Mouse (Mus musculus) natural killer cell, adult 2 months (primary cell): Measurements from ENCODE around the gene Gm10153.
"Not testable (repeated sequence)": the region's sequence is repeated elsewhere in the genome, so short reads cannot be mapped to it uniquely, and the experiment has no call there.

Experiments used
- DNase-seq, 2 experiments: peaks; one replicate each; pipeline ENCODE4 v3.0.0; 2022; ENCODE audit warnings: low spot score in 2 of 2

Gm10153 gene

DNA sequence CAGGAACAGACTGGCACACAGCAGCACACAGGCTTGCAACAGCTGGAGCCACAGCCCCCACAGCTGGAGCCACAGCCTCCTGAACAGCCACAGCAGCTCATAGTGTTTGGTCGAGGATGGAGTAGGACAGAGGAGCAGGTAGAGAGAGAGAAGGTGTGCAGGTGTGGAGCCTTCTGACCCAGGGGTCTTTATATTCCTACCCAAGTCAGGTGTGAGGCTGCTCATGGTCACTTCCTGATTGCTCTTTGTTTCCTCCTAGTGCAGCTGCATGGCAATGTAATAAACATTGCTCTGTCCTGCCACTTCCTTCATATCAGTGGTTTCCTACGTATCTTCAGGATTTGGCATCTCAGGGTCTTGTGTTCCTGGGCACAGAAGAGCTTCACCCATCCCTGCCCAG lies at the start of gene Gm10153:
Gm10153 (minus strand) TSS at position 101 of the 400 bp plus-strand sequence.
- no peak for DNase-seq

DNA sequence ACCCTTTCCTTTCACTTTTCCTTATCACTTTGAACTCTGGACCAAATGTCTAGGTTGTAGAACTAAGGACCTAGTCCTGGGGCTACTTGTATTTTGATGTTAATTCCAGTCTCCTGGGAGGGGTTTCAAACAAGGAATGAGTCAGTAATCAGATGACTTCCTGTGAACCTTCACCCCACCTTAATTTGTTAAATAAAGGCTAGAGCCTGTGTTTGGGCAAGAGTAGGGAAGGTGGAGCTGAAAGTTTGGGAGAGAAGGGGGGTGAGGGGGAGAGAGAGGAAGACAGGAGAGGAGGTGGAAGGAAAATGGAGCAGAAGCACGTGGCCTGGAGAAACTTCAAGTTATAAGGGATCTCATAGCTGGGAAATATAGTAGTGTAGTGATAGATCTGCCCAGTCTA lies 41.4 kb upstream of the Gm10153 start:
- no peak for DNase-seq

DNA sequence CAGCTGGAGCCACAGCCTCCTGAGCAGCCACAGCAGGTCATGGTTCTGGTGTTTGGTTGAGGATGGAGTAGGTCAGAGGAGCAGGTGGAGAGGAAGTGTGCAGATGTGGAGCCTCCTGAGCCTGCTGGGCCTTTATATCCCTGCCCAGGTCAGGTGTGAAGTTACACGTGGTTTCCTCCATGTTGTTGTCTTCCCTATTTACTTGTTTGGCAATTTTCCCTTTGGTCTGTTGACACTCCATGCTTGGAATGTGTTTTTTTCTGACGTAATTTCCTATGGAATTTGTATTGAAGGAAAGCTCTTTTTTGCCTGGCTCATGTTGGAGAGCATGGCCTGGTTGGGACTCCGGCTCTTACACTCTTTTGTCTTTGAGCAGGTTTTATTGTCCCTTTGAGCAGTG lies 39.7 kb upstream of the Gm10153 start, which contains the start of gene Krtap5-5:
Krtap5-5 (minus strand) TSS at position 101 of the 400 bp plus-strand sequence.
- DNase-seq = not testable (repeated sequence)

DNA sequence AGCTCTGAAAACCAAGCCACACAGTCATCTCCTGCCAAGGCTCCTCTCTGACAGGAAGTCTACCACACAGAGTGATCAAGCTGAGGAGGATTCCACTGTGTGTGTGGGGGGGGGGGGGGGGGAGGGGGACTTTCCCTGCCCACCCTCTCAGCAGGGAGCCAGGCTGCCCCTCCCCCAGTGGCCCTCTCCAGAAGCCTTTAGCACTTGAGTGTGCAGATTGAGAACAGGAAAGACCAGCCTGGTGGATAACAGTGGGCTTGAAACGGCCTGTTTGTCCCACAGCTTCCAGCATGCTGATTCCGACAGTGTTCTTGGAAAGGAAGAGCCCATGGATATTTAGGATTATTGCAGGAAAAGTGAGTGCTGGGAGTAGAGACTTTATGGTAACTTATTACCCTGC lies 34.3 kb upstream of the Gm10153 start:
- no peak for DNase-seq

DNA sequence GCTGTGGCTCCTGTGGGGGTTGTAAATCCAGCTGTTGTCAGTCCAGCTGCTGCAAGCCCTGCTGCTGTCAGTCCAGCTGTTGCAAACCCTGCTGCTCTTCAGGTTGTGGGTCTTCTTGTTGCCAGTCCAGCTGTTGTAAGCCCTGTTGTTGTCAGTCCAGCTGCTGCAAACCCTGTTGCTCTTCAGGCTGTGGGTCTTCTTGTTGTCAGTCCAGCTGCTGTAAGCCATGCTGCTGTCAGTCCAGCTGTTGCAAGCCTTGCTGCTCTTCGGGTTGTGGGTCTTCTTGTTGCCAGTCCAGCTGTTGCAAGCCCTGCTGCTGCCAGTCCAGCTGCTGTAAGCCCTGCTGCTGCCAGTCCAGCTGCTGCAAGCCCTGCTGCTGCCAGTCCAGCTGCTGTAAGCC lies 21.9 kb upstream of the Gm10153 start:
- not testable (repeated sequence) for DNase-seq

DNA sequence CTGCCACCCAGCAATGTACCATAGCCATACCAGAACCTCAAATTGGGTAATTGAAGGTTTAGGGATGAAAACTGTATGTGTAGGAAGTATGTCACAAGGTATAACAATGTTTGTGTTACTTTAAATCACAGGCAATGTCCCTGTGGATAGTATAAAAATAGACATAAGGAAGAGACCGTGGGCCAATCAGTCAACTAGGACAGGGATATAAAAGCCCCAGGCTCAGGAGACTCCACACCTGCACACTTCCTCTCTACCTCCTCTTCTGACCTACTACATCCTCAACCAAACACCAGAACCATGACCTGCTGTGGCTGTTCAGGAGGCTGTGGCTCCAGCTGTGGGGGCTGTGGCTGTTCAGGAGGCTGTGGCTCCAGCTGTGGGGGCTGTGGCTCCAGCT lies 21.4 kb upstream of the Gm10153 start, which contains the start of gene Gm7579:
Gm7579 (plus strand) TSS at position 301 of the 400 bp plus-strand sequence.
- DNase-seq = no peak

DNA sequence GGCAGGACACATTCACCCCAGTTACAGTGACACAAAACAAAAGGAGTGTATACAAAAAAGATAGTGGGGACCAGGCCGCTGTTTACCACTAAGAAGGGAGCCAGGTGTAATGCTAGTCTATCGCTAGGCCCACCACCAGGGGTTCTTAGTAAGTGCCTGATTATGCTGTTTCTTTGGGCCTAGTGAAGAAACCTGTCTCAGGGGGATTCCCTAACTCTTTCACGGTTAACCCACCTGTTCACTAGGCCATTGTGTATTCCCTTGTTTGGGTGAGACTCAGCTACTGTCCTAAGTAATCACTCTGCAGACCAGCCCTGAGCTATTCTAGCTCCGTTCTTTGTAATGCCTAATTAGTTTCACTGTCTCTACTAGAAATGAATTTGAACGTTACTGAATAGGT lies 16.7 kb upstream of the Gm10153 start:
- not testable (repeated sequence) for DNase-seq

DNA sequence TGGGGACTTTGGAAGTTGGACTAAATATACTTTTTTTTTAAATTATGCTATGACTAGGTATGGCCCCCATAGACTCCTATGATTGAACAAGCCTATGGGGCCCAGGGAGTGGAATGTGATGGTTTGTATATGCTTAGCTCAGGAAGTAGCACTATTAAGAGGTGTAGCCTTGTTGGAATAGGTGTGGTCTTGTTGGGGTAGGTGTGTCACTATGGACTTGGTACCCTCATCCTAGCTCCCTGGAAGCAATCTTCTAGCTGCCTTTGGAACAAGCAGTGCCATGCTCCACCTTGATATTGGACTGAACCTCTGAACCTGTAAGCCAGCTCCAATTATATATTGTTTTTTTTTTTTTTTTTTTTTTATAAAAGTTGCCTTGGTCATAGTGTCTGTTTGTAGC lies 15.3 kb upstream of the Gm10153 start:
- no peak for DNase-seq

DNA sequence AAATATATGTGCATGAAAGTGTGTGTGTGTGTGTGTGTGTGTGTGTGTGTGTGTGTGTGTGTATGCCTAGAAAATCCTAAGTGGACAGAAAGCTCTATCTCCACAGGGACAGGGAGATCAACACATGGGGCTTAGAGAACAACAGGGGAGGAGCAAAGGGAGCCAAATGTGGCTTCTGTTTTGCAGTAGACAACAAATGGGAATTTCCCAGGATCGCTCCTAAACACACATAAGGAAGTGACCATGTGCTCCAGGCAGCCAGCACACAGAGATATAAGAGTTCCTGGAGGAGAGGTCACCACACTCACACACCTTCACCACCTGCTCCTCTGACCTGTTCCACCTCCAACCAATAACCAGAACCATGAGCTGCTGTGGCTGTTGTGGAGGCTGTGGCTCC lies 10.9 kb upstream of the Gm10153 start, which contains the start of gene Krtap5-3:
Krtap5-3 (plus strand) TSS at position 301 of the 400 bp plus-strand sequence.
- no peak for DNase-seq

DNA sequence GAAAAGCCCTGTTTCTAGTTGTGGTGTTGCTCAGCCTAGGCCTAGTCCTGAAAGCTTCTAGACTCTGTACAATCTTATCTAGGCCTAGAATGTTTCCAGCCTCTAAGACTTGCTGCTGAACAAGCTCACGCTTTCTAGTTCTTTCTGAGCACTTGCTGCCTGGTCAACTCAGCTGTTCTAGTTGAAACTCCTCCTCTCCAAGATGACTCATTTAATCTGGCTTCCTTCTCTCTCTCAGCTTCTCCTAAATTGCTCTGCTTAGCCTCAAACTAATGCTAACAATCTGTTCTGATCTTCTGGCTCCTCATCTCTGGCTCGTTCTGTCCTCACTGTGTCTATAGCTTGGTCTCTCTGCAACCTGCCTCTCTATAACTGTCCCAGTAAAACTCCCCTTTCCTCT lies 8.6 kb upstream of the Gm10153 start:
- no peak for DNase-seq

DNA sequence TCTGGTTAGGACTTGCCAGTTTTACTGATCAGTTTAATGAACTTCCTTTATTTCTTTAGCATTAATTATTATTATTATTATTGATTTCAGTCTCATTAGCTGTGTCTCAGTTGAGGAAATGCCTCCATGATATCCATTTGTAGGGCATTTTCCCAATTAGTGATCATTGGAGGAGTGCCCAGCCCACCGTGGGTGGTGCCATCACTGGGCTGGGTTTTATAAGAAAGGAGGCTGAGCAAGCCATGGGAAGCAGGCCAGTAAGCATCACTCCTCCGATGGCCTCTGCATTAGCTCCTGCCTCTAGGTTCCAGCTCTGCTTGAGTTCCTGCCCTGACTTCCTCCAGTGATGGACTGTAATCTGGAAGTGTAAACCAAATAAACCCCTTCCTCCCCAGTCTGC lies 2.0 kb downstream of the Gm10153 start:
- no peak for DNase-seq

DNA sequence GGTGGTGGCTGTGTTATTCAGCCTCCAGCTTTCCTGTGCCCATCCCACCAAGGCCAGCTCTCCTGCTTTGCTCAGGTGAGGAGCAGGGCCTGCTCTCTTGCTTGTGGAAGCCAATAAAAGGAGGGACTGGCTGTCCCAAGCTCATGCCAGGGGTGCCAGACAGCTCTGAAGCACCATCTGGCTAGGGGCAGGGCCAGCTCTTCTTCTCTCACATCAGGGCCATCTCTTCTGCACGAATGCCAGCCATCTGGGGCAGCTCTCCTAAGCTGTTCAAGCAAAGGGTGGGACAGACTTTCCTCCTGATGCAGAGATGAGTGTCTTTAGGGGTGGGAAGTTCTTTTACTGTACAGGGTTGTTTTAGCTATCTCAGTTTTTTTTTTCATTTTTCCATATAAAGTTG lies 9.2 kb downstream of the Gm10153 start:
- no peak for DNase-seq

DNA sequence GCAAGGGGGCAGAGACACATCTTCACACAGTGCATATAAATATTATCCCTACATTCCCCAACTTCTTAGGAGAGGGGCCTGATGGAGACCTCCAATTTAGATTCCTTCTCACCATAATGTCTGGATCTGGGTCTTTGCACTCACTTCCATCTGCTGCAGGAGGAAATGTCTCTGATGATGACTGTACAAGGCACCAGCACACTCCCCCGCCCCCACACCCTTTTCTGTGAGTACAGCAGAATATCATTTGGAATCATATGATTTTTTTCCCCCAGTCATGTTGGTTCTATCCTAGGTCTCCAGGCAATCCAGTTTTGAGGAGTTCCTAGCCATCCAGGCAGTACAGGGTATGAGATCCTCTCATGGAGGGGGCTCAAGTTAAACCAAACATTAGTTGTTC lies 11.5 kb downstream of the Gm10153 start:
- DNase-seq = no peak

DNA sequence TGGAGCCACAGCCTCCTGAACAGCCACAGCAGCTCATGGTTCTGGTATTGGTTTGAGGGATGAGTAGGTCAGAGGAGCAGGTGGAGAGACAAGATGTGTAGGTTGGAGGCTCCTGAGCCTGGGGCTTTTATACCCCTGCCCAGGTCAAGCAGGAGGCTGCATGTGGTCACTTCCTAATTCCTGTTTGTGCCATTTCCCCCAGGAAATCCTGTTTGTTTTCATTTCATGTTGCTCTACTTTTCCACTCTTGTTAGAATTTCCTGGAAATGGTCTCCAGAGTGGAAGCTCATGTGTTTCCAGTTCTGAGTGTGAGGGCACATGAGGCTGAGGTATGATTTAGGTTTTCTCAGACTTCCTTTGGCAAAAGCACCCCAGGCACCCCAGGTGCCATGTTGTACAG lies 14.3 kb downstream of the Gm10153 start, which contains the start of gene Krtap5-2:
Krtap5-2 (minus strand) TSS at position 101 of the 400 bp plus-strand sequence.
- DNase-seq = not testable (repeated sequence)

DNA sequence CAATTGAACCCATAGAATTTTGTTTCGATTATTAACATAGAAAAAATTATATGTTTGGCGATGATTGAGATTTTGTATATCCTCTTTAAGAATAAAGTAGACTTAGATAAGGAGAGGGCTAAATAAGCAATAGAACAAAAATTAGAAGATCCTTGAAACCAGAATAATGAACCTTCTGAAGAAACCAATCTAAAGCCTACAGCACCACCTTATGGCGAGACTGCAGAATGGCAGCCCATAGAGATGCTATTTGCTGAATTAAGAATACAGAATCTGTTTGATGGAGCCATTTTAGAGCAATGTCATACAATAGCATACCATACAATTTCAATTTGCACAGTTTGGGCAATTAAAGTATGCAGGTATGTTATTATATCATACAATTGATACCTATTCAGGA lies 20.4 kb downstream of the Gm10153 start:
- no peak for DNase-seq

DNA sequence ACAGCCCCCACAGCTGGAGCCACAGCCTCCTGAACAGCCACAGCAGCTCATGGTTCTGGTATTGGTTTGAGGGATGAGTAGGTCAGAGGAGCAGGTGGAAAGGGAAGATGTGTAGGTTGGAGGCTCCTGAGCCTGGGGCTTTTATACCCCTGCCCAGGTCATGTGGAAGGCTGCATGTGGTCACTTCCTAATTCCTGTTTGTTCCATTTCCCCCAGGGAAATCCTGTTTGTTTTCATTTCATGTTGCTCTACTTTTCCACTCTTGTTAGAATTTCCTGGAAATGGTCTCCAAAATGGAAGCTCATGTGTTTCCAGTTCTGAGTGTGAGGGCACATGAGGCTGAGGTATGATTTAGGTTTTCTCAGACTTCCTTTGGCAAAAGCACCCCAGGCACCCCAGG lies 24.6 kb downstream of the Gm10153 start, which contains the start of gene Gm4553:
Gm4553 (minus strand) TSS at position 101 of the 400 bp plus-strand sequence.
- DNase-seq = not testable (repeated sequence)

DNA sequence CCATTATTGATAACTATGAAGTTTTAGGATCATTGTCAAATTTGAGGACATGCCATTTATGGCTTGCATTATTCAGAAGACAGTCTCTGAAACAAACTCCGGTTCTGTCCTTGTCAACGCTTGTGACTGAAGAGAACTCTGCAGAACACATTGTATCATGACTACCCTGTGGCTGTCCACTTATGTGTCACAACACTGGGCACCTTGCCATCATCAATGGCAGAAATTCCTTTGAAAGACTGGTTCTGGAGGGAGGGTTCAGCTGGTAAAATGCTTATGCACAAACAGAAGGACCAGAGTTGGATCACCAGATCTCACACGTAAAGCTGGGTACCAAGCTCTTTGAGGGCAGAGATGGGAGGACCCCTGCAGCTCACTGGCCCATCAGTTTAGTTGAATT lies 30.8 kb downstream of the Gm10153 start:
- no peak for DNase-seq

DNA sequence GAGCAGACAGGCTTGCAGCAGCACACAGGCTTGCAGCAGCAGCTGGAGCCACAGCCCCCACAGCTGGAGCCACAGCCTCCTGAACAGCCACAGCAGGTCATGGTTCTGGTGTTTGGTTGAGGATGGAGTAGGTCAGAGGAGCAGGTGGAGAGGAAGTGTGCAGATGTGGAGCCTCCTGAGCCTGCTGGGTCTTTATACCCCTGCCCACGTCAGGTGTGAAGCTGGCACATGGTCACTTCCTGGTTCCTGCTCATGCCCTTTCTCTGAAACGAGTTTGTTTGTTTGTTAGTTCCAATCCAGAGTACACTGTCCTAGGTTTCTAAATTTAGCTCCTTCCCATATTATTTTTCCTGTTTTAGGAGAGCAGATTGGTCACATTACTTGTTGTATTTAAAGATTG lies 33.2 kb downstream of the Gm10153 start, which contains the start of gene Gm29735:
Gm29735 (minus strand) TSS at position 101 of the 400 bp plus-strand sequence.
- DNase-seq = not testable (repeated sequence)

DNA sequence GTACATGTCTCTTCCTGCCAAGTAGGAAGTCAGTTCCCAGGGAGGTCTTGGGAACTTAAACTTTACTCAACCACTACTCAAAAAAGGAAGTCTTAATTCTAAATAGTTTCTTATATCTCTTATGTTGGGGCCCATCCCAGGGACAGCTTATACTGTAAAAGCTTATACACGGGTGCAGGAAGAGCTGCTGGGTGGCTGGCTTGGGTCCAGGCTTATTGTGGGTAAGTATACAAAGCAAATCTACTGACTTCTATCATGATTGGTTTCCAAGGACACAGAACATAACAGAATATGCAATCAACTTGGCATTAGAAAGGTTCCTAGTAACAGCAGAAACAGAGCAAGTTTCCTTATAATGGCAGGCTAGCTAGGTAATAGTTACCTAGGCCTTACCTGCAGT lies 34.9 kb downstream of the Gm10153 start:
- DNase-seq = no peak

DNA sequence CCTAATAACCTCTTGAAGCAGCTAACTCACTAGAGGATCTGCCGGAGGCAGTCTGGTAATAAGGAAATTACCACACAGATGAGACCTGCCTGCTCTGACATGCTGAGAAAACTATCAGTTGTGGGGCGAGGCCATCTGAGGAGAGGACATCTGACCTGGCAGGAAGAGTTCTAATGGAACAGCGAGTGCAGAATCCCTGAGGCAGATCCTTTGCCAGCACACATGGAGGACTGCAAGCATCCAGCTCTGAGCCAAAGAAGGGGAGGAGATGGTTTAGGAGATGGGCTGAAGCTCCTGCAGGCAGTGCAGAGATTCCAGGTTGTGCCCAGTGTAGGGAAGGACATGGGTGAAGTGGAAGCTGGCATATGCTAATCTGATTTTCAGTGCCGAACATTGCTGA lies 38.0 kb downstream of the Gm10153 start:
- DNase-seq = no peak

DNA sequence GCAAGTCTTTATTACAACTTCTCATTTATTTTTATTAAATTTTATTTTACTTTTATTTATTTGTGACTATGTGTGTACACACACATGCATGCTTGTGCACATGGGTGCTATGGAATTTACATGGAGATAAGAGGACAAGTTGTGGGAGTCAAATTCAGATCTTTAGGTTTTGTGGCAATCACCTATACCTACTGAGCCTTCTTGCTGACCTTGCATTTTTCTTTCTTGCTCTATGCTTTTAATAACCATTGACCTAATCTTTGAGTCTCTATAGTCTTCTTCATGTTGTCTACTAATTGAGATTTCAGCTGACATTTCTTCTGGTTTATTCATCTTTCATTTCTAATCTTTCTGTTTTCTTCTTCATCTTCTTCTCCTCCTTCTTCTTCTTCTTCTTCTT lies 41.6 kb downstream of the Gm10153 start:
- no peak for DNase-seq

DNA sequence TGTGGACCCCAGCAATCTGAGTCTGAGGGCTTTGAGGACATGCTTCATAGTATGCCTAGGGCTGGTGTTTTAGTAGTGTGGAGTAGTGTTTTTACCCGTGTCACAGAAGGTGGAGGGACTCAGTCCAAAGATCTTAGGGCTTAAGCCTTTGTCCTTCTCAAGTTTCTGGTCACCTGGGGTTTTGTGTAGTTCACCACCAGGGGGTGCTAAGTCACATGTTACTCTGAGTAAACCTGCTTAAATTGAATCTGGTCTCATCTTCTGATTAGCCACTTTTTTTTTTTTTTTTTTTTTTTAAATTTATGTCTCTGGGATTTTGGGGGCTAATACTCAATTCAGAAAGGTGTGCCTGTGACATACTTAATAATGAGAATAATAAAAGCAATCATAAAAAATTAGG lies 44.2 kb downstream of the Gm10153 start:
- DNase-seq = peak in 1 of 2 experiments; percentile 15

DNA sequence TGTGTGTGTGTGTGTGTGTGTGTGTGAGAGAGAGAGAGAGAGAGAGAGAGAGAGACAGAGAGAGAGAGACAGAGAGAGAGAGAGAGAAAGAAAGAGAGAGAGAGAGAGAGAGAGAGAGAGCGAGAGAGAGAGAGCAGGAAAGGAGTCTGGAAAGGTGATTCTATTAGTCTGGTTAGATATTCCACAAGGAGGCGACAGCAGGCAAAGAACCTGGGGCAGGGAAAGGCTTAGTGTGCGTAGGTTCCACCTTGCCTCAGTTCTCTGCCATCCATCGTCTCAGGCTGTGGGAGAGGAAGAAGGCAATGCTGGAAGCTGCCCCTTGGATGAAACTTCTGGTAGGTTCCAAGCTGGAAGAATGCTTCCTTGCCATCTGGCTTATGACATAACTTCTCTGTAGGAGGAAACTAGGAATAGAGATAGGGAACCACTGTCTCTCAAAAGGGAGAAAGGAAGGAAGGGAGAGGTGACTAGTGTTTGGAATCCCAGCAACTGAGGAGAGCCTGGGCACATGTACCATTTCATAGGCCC lies 44.7 kb downstream of the Gm10153 start:
- no peak for DNase-seq

DNA sequence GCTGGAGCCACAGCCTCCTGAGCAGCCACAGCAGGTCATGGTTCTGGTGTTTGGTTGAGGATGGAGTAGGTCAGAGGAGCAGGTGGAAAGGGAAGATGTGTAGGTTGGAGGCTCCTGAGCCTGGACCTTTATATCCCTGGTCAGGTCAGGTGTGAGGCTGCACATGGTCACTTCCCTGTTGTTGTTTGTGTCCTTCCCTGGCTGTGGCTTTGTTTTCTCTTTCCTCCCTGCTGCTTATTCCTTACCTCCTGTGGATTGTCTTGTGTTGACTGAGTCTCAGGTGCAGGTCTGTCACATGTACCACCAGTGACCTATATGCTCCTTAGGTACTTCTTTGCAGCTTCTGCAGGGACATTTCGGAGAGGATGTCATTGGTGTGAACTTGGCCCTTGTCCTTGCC lies 45.7 kb downstream of the Gm10153 start, which contains the start of gene Gm45337:
Gm45337 (minus strand) TSS at position 101 of the 400 bp plus-strand sequence.
- DNase-seq = no peak
